Mouse (Mus musculus) small intestine, adult 2 months (tissue): ENCODE measurements around the gene Ddr1.

ENCODE experiments used
- CTCF ChIP-seq: fragments of 200-500 bp; IDR thresholded peaks from 2 replicates; pipeline ENCODE4 v1.5.1; 2012; ENCODE audit warnings: low read depth, mild to moderate bottlenecking, control low read depth, inconsistent platforms, low read length, moderate library complexity, mixed read lengths; ENCODE audit not compliant: insufficient replicate concordance, insufficient read length; ENCODE audit errors: extremely low read depth
- POLR2A ChIP-seq: fragments of 200-500 bp; IDR thresholded peaks from 2 replicates; pipeline ENCODE4 v1.6.1; 2012; ENCODE audit warnings: low read depth, mild to moderate bottlenecking, control low read depth, inconsistent platforms, low read length, moderate library complexity

- no peak for TF ChIP-seq CTCF
- no peak for TF ChIP-seq POLR2A
These were observed 29.0 kb upstream of the Ddr1 start for GRCm38 (mm10) chr17:35733398-35733797.
